Mouse (Mus musculus): Measurements from ENCODE around the gene Cxcl10. TPM values are rescaled to one million over a fixed set of nuclear protein-coding genes. Genes with fewer than 3 reads are reported as not detected.

Cxcl10 gene
- polyA plus RNA-seq, 1 experiment from 2014 or later: 0.18 TPM

DNA sequence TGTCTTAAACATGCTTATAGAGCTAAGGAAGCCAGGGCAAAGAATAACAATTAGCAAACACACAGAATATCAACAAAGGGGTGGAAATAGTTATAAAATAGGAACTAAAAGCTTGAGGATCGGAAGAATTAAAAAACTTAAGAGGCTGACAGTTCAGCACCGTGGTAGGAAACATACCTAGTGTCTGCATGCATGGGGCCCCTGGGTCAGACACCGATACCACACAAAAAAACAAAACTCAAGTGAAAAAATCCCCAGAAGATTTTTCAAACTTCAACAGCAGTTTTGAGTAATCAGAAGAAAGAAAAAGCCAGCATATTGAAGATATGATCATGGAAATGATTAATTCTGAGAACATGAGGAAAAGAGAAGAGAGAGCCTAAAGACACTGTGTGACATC, 11.9 kb downstream of the Cxcl10 start:
- no peak overlapping the region for H3K4me3 ChIP-seq (replicated peaks)
- no peak overlapping the region for H3K27ac ChIP-seq (replicated peaks)
- no peaks in the 10 kb centered on the region for H3K9me3 ChIP-seq (replicated peaks)
- H3K27me3 ChIP-seq (replicated peaks): no peaks in the 10 kb centered on the region
- no peak overlapping the region for H3K4me2 ChIP-seq
- no peak overlapping the region for H3K9ac ChIP-seq (replicated peaks)
- WGBS: 84% methylated on average over 3 of the region's 3 CpGs
- no peak for ATAC-seq (ENCODE audit: low FRiP score)
- H3K36me3 ChIP-seq: no peaks in the 10 kb centered on the region
- no peaks in the 10 kb centered on the region for H3K4me1 ChIP-seq

DNA sequence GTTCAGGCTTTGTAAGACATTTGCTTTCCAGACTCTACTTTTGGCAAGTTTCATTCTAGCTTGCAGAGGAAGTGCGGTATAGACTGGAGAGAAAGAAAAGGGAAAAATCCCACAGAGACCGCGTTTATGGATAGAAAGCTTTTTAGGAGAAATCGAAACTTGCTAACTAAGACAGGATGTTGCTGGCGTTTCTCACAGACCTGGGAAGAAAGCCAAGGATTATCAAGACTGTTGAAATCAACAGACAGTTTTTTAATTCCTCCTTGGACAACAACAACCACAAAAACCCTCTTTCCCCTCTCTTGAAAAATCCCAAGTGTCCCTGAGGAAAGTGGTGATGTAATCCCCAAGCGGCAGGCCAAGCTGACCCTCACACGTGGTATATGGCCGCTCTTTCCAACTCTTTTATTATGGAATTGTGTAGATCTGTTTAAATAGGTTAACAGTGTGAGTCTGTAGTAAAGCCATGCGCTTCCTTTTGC, 16.3 kb downstream of the Cxcl10 start:
- no peaks in the 10 kb centered on the region for H3K27me3 ChIP-seq (replicated peaks)
- no peak overlapping the region for H3K9ac ChIP-seq (replicated peaks)
- H3K36me3 ChIP-seq: no peaks in the 10 kb centered on the region
- no peak overlapping the region for H3K4me3 ChIP-seq (replicated peaks)
- no peaks in the 10 kb centered on the region for H3K4me1 ChIP-seq
- 57% methylated on average over 9 of the region's 9 CpGs for WGBS
- peak overlapping the region; percentile 15; the same call in 1 of the 2 replicates for H3K4me2 ChIP-seq
- H3K9me3 ChIP-seq (replicated peaks): no peaks in the 10 kb centered on the region
- H3K27ac ChIP-seq (replicated peaks): 0 out of 2 replicates have a peak overlapping the region, but pooled peaks have one; percentile 23
- no peak for ATAC-seq (ENCODE audit: low FRiP score)

DNA sequence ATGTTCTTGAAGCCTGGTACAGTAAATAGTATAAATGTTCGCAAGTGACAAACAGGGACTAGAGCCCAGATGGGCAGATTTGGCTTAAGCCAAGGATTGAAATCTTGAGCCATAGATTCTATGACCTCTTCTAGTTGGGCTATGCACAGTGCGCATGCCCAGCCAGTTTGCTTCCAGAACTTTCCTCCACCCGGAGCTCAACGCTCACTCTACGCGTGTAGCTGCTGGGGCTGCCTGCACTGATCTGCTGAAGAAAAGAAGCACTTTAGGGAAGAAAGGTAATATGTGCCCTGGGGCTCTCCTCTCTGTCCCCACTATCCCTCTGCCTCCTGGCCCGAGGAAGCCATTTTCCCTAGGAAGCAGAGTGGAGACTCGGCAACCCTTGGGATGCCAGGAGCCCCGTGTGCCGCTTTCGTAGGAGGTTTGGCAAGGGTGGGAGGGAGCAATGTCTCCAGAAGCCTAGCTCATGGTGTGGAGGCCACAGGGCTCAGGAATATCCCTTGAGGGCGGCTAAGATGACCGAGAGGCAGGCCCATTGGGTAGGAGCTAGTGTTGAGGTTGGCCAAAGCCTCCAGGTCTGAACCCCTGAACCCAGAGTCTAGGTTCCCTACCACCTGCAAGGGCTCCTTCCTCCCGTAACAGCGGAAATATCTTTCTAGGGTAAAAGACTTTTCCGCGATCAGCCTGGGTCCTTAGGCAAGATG, 16.9 kb downstream of the Cxcl10 start, which contains the start of gene Art3:
Gene Art3 (plus strand): TSS at position 193 of the 704 bp plus-strand sequence.
- Histone ChIP-seq H3K9me3 (replicated peaks) (no peaks in the 10 kb centered on the region), H3K4me2 (peak within 1 kb of the TSS; percentile 15; the same call in 1 of the 2 replicates), H3K9ac (replicated peaks) (no peak within 1 kb of the TSS), H3K27me3 (replicated peaks) (no peaks in the 10 kb centered on the region), H3K36me3 (no peaks in the 10 kb centered on the region), H3K4me3 (replicated peaks) (no peak within 1 kb of the TSS), H3K4me1 (no peaks in the 10 kb centered on the region), H3K27ac (replicated peaks) (0 out of 2 replicates have a peak within 1 kb of the TSS, but pooled peaks have one; percentile 23)
- WGBS: 96% methylated on average over 17 of the region's 17 CpGs
- ATAC-seq (ENCODE audit: low FRiP score): no peak; the same call in 1 of the 2 replicates

- 88% methylated on average over 12 of the region's 12 CpGs for WGBS
- Histone ChIP-seq H3K4me3 (replicated peaks) (no peak overlapping the region), H3K4me1 (no peaks in the 10 kb centered on the region), H3K27me3 (replicated peaks) (no peaks in the 10 kb centered on the region), H3K9ac (replicated peaks) (no peak overlapping the region), H3K9me3 (replicated peaks) (no peaks in the 10 kb centered on the region), H3K4me2 (no peak overlapping the region), H3K36me3 (no peaks in the 10 kb centered on the region), H3K27ac (replicated peaks) (no peak overlapping the region)
- no peak for ATAC-seq (ENCODE audit: low FRiP score)
These were observed 17.6 kb downstream of the Cxcl10 start for GRCm38 (mm10) chr5:92331122-92331521.

- no peak for ATAC-seq (ENCODE audit: low FRiP score)
- no peaks in the 10 kb centered on the region for H3K9me3 ChIP-seq (replicated peaks)
- no peaks in the 10 kb centered on the region for H3K4me1 ChIP-seq
- H3K27me3 ChIP-seq (replicated peaks): no peaks in the 10 kb centered on the region
- H3K27ac ChIP-seq (replicated peaks): no peak within 1 kb of the TSS
- no peak within 1 kb of the TSS for H3K9ac ChIP-seq (replicated peaks)
- no peak within 1 kb of the TSS for H3K4me2 ChIP-seq
- H3K4me3 ChIP-seq (replicated peaks): no peak within 1 kb of the TSS
- WGBS: 89% methylated on average over 7 of the region's 7 CpGs
- no peaks in the 10 kb centered on the region for H3K36me3 ChIP-seq
These were observed 20.8 kb downstream of the Cxcl10 start, which contains the start of gene Cxcl9 for GRCm38 (mm10) chr5:92327929-92328328. TSS of gene Cxcl9 (minus strand) at chr5:92328079.

- no peak overlapping the region for H3K27ac ChIP-seq (replicated peaks)
- H3K27me3 ChIP-seq (replicated peaks): no peaks in the 10 kb centered on the region
- H3K9me3 ChIP-seq (replicated peaks): no peaks in the 10 kb centered on the region
- no peak for ATAC-seq (ENCODE audit: low FRiP score)
- no peak overlapping the region for H3K4me2 ChIP-seq
- no peaks in the 10 kb centered on the region for H3K36me3 ChIP-seq
- no peaks in the 10 kb centered on the region for H3K4me1 ChIP-seq
- 87% methylated on average over 6 of the region's 6 CpGs for WGBS
- H3K4me3 ChIP-seq (replicated peaks): no peak overlapping the region
- H3K9ac ChIP-seq (replicated peaks): no peak overlapping the region
These were observed 21.3 kb downstream of the Cxcl10 start for GRCm38 (mm10) chr5:92327367-92327766.

DNA sequence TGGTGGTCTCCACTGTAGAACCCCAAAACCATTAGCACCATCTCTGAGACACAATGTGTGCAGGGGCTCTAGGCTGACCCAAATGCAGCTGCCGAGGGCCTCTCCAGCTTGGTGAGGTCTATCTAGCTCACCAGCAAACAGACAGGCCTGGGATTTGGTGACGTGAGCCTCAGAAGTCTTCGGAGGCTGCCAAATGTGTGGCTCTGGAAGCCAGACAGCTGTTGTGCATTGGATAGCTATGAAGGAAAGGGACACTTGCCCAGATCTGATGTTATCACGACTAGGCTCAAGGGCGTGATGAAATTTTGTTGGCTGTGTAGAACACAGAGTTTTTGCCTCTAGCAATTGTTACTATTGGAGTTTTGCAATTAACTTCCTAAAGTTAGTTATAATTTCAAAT, 25.4 kb downstream of the Cxcl10 start:
- Histone ChIP-seq H3K36me3 (no peaks in the 10 kb centered on the region), H3K27me3 (replicated peaks) (no peaks in the 10 kb centered on the region), H3K9me3 (replicated peaks) (no peaks in the 10 kb centered on the region), H3K4me2 (no peak overlapping the region), H3K4me3 (replicated peaks) (no peak overlapping the region), H3K4me1 (no peaks in the 10 kb centered on the region), H3K9ac (replicated peaks) (no peak overlapping the region), H3K27ac (replicated peaks) (no peak overlapping the region)
- ATAC-seq (ENCODE audit: low FRiP score): no peak
- 85% methylated on average over 5 of the region's 5 CpGs for WGBS

DNA sequence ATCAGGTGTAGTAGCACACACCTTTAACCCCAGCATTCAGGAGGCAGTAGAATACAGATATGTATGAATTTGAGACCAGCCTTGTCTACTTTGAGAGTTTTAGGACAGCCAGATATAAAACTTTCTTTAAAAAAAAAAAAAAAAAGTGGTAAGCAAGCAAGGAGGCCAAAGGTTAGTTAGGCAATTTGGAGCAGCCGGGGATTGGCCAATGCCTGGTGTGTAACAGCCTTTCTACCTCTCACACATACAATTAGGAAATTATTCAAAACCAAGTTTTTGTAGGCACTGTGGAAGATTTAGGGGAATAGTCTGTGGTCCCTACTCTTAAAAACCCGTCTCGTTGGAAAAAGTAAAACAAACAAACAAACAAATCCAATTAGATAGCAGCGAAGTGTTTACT, 26.1 kb downstream of the Cxcl10 start:
- Histone ChIP-seq H3K9ac (replicated peaks) (no peak overlapping the region), H3K4me2 (no peak overlapping the region), H3K9me3 (replicated peaks) (no peaks in the 10 kb centered on the region), H3K27ac (replicated peaks) (no peak overlapping the region), H3K4me1 (no peaks in the 10 kb centered on the region), H3K27me3 (replicated peaks) (no peaks in the 10 kb centered on the region), H3K4me3 (replicated peaks) (no peak overlapping the region), H3K36me3 (no peaks in the 10 kb centered on the region)
- WGBS: 91% methylated on average over 4 of the region's 4 CpGs
- no peak for ATAC-seq (ENCODE audit: low FRiP score)

- Histone ChIP-seq H3K27me3 (replicated peaks) (no peaks in the 10 kb centered on the region), H3K27ac (replicated peaks) (no peak overlapping the region), H3K4me3 (replicated peaks) (no peak overlapping the region), H3K4me1 (no peaks in the 10 kb centered on the region), H3K9ac (replicated peaks) (no peak overlapping the region), H3K36me3 (no peaks in the 10 kb centered on the region), H3K9me3 (replicated peaks) (no peaks in the 10 kb centered on the region), H3K4me2 (no peak overlapping the region)
- WGBS: 71% methylated on average over 8 of the region's 8 CpGs
- ATAC-seq (ENCODE audit: low FRiP score): no peak
These were observed 26.9 kb downstream of the Cxcl10 start for GRCm38 (mm10) chr5:92321631-92322400.

DNA sequence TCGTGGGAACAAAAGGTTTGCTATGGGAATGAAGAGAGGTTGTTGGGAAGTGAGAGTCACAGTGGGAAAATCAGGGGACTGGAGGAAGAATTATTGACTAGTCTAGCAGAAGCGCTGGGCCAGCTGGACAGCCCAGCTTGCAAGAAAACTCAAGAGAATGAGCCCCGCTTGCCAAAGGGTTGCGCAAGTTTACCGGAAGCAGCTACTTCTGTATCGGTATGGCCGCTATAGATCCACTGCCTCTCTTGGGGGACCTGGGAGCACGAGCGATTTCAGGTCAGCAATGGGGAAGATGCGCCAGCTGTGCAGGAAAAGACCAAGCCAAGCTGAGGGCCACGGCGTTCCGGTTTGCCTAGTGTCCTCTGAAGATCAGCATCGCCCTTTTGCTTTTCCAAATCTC, 30.1 kb downstream of the Cxcl10 start:
- H3K4me1 ChIP-seq: no peaks in the 10 kb centered on the region
- no peak overlapping the region for H3K4me3 ChIP-seq (replicated peaks)
- H3K4me2 ChIP-seq: no peak overlapping the region
- WGBS: 88% methylated on average over 14 of the region's 14 CpGs
- no peak overlapping the region for H3K9ac ChIP-seq (replicated peaks)
- H3K9me3 ChIP-seq (replicated peaks): no peaks in the 10 kb centered on the region
- H3K36me3 ChIP-seq: no peaks in the 10 kb centered on the region
- H3K27me3 ChIP-seq (replicated peaks): no peaks in the 10 kb centered on the region
- no peak overlapping the region for H3K27ac ChIP-seq (replicated peaks)
- ATAC-seq (ENCODE audit: low FRiP score): no peak

GRCm38 (mm10) chr5:92318119-92318518, 30.6 kb downstream of the Cxcl10 start:
- Histone ChIP-seq H3K4me2 (no peak overlapping the region), H3K4me1 (no peaks in the 10 kb centered on the region), H3K27me3 (replicated peaks) (no peaks in the 10 kb centered on the region), H3K4me3 (replicated peaks) (no peak overlapping the region), H3K27ac (replicated peaks) (no peak overlapping the region), H3K36me3 (no peaks in the 10 kb centered on the region), H3K9me3 (replicated peaks) (no peaks in the 10 kb centered on the region), H3K9ac (replicated peaks) (no peak overlapping the region)
- ATAC-seq (ENCODE audit: low FRiP score): no peak
- 79% methylated on average over 7 of the region's 7 CpGs for WGBS

DNA sequence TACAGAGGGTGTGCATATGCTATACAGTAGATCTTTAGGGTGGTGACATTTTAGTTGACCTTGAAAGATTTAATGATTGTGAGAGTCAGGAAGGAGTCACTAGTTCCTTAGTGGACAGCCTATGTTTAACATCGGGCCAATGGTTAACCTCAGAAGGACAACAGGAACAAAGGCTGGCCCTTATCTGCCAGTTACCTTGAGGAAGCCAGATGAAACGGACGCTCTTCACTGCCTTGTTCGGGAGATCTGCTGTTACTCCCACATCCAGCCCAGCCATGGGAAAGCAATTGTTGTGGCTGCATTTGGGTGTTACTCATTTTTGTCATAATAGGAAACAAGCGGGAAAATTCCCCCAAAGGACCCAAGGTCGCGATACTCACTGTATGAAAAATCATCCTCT, 34.9 kb downstream of the Cxcl10 start:
- no peak overlapping the region for H3K4me2 ChIP-seq
- ATAC-seq (ENCODE audit: low FRiP score): no peak
- no peak overlapping the region for H3K9ac ChIP-seq (replicated peaks)
- H3K4me1 ChIP-seq: peaks cover 14% of the 10 kb centered on the region
- no peak overlapping the region for H3K4me3 ChIP-seq (replicated peaks)
- no peak overlapping the region for H3K27ac ChIP-seq (replicated peaks)
- H3K9me3 ChIP-seq (replicated peaks): no peaks in the 10 kb centered on the region
- H3K27me3 ChIP-seq (replicated peaks): no peaks in the 10 kb centered on the region
- H3K36me3 ChIP-seq: no peaks in the 10 kb centered on the region
- 79% methylated on average over 7 of the region's 7 CpGs for WGBS
